Comparison of ENCODE assay signal across 10 mouse cellular contexts in the genomic region with DNA sequence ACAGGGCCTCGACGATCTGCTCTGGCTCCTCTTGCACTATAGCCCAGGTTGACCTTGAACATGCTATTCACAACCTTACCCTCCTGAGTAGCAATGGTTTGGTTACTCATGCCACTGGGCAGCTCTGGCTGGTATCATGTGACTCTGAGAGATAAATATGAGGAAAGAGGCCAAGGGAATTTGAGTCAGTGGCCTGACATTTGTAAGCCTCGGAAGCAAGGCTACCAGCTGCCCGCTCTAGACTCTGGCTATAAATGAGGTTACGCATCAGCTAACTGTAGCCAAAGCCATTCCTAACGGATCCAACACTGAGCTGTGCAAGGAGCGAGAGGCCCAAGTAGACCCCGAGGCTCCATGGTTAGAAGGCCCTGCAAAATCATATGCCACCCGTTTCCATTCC. TPM values are rescaled to one million over a fixed set of nuclear protein-coding genes. Genes with fewer than 3 reads are reported as not detected.
DNase-seq lines count a peak whose midpoint lies in the region; ATAC-seq and TF ChIP-seq lines count a peak whose summit lies in the region.
"Had no signal": no experiment of that assay in that cellular context is flagged by ENCODE, and none has a peak within 500 bp of the region (broad histone marks: within the 10 kb centered on the region; RNA-seq: fewer than 3 reads in every experiment).

No protein-coding gene starts in this region.

- H3K36me3 ChIP-seq in kidney, embryonic 14.5 days (ENCODE audit: control insufficient read depth, insufficient read depth, low read length), result no peaks in the 10 kb centered on the region
- no peaks in the 10 kb centered on the region for H3K36me3 ChIP-seq in C2C12 (ENCODE audit: control insufficient read depth, insufficient read depth)
- no peaks in the 10 kb centered on the region for H3K36me3 ChIP-seq in hindbrain, embryonic 15.5 days

- no peaks in the 10 kb centered on the region for H3K9me3 ChIP-seq in kidney, embryonic 14.5 days (ENCODE audit: control insufficient read depth, low read length)
- no peaks in the 10 kb centered on the region for H3K9me3 ChIP-seq in hindbrain, embryonic 15.5 days

- H3K27me3 ChIP-seq in kidney, embryonic 14.5 days (ENCODE audit: control insufficient read depth, insufficient read depth, low read length), result no peaks in the 10 kb centered on the region
- H3K27me3 ChIP-seq in C2C12 (ENCODE audit: control insufficient read depth, insufficient read depth, insufficient read length), result no peaks in the 10 kb centered on the region
- H3K27me3 ChIP-seq in hindbrain, embryonic 15.5 days, result no peaks in the 10 kb centered on the region

- no peaks in the 10 kb centered on the region for H3K79me2 ChIP-seq in C2C12 (ENCODE audit: control insufficient read depth, insufficient read depth)

- no peak overlapping the region for H3ac ChIP-seq in C2C12 (ENCODE audit: control insufficient read depth, insufficient read length, low read depth)

- H3K4me2 ChIP-seq in kidney, embryonic 14.5 days (replicated peaks; ENCODE audit: low read depth, low read length), result no peak overlapping the region
- H3K4me2 ChIP-seq in hindbrain, embryonic 15.5 days, result no peak overlapping the region

- no peaks in the 10 kb centered on the region for H3K79me3 ChIP-seq in C2C12 (ENCODE audit: low read depth)

- no peak overlapping the region for H3K9ac ChIP-seq in kidney, embryonic 14.5 days (ENCODE audit: low read depth, low read length)
- no peak overlapping the region for H3K9ac ChIP-seq in hindbrain, embryonic 15.5 days

- H3K4me3 ChIP-seq in kidney, embryonic 14.5 days (ENCODE audit: low read length), result no peak overlapping the region
- H3K4me3 ChIP-seq in C2C12 (ENCODE audit: insufficient read depth, poor library complexity, severe bottlenecking), result no peak overlapping the region
- H3K4me3 ChIP-seq in hindbrain, embryonic 15.5 days, result no peak overlapping the region

- WGBS in kidney, embryonic 14.5 days, result 65% methylated on average over 9 of the region's 9 CpGs
- WGBS in hindbrain, embryonic 15.5 days, result 77% methylated on average over 9 of the region's 9 CpGs

- intact Hi-C loops in left cerebral cortex, postnatal 4 days (cut with DNase I), result no loop called here

- no peak for TF ChIP-seq CTCF in C2C12 (IDR thresholded peaks at IDR 0.05; ENCODE audit: control insufficient read depth, insufficient read depth, insufficient read length)

- peak; percentile 15; the same call in 1 of the 2 replicates for ATAC-seq in kidney, embryonic 14.5 days (ENCODE audit: low FRiP score, low TSS enrichment)
- ATAC-seq in hindbrain, embryonic 15.5 days (ENCODE audit: low FRiP score, low read depth), result no peak

- no peak overlapping the region for H3K27ac ChIP-seq in kidney, embryonic 14.5 days (ENCODE audit: low read depth, low read length)
- H3K27ac ChIP-seq in hindbrain, embryonic 15.5 days (replicated peaks), result peak overlapping the region; percentile 17

- no peak for DNase-seq in kidney, postnatal 10 days
- DNase-seq in 3134 (ENCODE audit: extremely low read depth, insufficient read length, low spot score), result peak; percentile 66
- DNase-seq in left cerebral cortex, postnatal 4 days, result no peak
- no peak for DNase-seq in embryo, embryonic 11 days
- DNase-seq: cerebellum, postnatal 10 days; heart, adult 11 months; thymus, adult 2 months had no signal

- H3K4me1 ChIP-seq in kidney, embryonic 14.5 days (ENCODE audit: control insufficient read depth, insufficient read depth, low read length), result 0 out of 2 replicates have a peak, but pooled peaks cover 2% of the 10 kb centered on the region
- H3K4me1 ChIP-seq in hindbrain, embryonic 15.5 days (replicated peaks), result peaks cover 23% of the 10 kb centered on the region

TF ChIP-seq in C2C12, 6 proteins besides CTCF, POLR2A, EP300 and RAD21:
- TF ChIP-seq USF1 (IDR thresholded peaks at IDR 0.05; ENCODE audit: low read depth) (peak; percentile 42), MAX (IDR thresholded peaks at IDR 0.05) (no peak), MYOD1 (IDR thresholded peaks at IDR 0.05; ENCODE audit: control insufficient read depth, insufficient read length, low read depth) (no peak)

RNA-seq across cellular contexts. Expression of a gene that starts 49.5 kb away (rescaled TPM):
- polyA plus RNA-seq in kidney, embryonic 14.5 days (2014; fragmentation: Nextera tagmentation; extraction: Ambion mirVana), result 3.0 and 5.0 TPM in 2 replicates
- polyA plus RNA-seq in C2C12 (2012; fragmentation: generic; extraction: Trizol), result 1.5 TPM
- 15.4 and 17.8 TPM in 2 replicates for polyA plus RNA-seq in hindbrain, embryonic 15.5 days (2015; fragmentation: Nextera tagmentation; extraction: Ambion mirVana)
- total RNA-seq in left cerebral cortex, postnatal 4 days (2021), result 100 to 1,000 TPM; 148 to 149 TPM
